In genomic region chr11:11901509-11901908, GRCm38 (mm10) we compare ENCODE assay signal across 9 mouse cellular contexts. TPM values are rescaled to one million over a fixed set of nuclear protein-coding genes. Genes with fewer than 3 reads are reported as not detected.
DNase-seq lines count a peak whose midpoint lies in the region; ATAC-seq lines count a peak whose summit lies in the region.
"Had no signal": no experiment of that assay in that cellular context is flagged by ENCODE, and none has a peak within 500 bp of the region (broad histone marks: within the 10 kb centered on the region; RNA-seq: fewer than 3 reads in every experiment).

No protein-coding gene starts in this region.

- peak overlapping the region; percentile 81 for H3K27ac ChIP-seq in heart, embryonic 10.5 days
- H3K27ac ChIP-seq: embryonic facial prominence, embryonic 12.5 days; gastrocnemius, adult 2 months had no signal

- intact Hi-C loops in heart, postnatal 25 days (cut with DNase I): no loop called here

- no peaks in the 10 kb centered on the region for H3K9me3 ChIP-seq in heart, embryonic 10.5 days
- H3K9me3 ChIP-seq: embryonic facial prominence, embryonic 12.5 days had no signal

- DNase-seq in heart, adult 11 months: peak; percentile 93
- DNase-seq in heart, postnatal 25 days (ENCODE audit: low spot score): no peak
- peak; percentile 92 for DNase-seq in heart, embryonic 10.5 days (ENCODE audit: low spot score)
- DNase-seq in heart, postnatal 4 days: peak; percentile 80
- peak; percentile 47 for DNase-seq in lung, postnatal 36 days
- no peak for DNase-seq in frontal cortex, postnatal 25 days (ENCODE audit: low spot score in 2 of 2)
- DNase-seq: gastrocnemius, adult 2 months had no signal

- no peaks in the 10 kb centered on the region for H3K27me3 ChIP-seq in heart, embryonic 10.5 days (ENCODE audit: insufficient read depth, poor library complexity, severe bottlenecking)
- H3K27me3 ChIP-seq: embryonic facial prominence, embryonic 12.5 days had no signal

- no peaks in the 10 kb centered on the region for H3K36me3 ChIP-seq in heart, embryonic 10.5 days
- H3K36me3 ChIP-seq: embryonic facial prominence, embryonic 12.5 days had no signal

- H3K4me3 ChIP-seq in heart, embryonic 10.5 days: no peak overlapping the region
- H3K4me3 ChIP-seq: embryonic facial prominence, embryonic 12.5 days; gastrocnemius, adult 2 months had no signal

- H3K4me1 ChIP-seq in heart, embryonic 10.5 days: peaks cover 23% of the 10 kb centered on the region
- H3K4me1 ChIP-seq: embryonic facial prominence, embryonic 12.5 days had no signal

- ATAC-seq in activated CD4-positive, CD25-positive, alpha-beta regulatory T cell, adult 4 months: no peak

- WGBS in heart, embryonic 10.5 days: 17% methylated on average over 5 of the region's 5 CpGs

RNA-seq across cellular contexts. Expression of gene Ddc, which starts 3.6 kb away (rescaled TPM):
- total RNA-seq in heart, postnatal 25 days (2021): 1 to 10 TPM; 2.5 TPM
- polyA plus RNA-seq in heart, embryonic 10.5 days (2016; fragmentation: Nextera tagmentation; extraction: Ambion mirVana): 34.5 and 42.8 TPM in 2 replicates
- 10 to 100 TPM; 44.6 to 51.4 TPM for total RNA-seq in heart, postnatal 4 days (2021)
- polyA plus RNA-seq in activated CD4-positive, CD25-positive, alpha-beta regulatory T cell, adult 4 months (2017; shearing (Covaris generic)): 1 to 10 TPM; 1.9 to 2.4 TPM

Comparison
In these comparisons a context has a peak if more than half of its experiments do, and no peak if none do; other contexts are left out.
1. DNase-seq: peak in heart, adult 11 months (single experiment), heart, embryonic 10.5 days (single experiment), heart, postnatal 4 days (single experiment) and lung, postnatal 36 days (single experiment); none in heart, postnatal 25 days (single experiment) and frontal cortex, postnatal 25 days (0 of 2).
2. RNA of gene Ddc, which starts 3.6 kb away (total RNA-seq): 44.6 to 51.4 TPM in heart, postnatal 4 days; 2.5 TPM in heart, postnatal 25 days; every median in the first group is over 10 times any median in the second.